Mouse (Mus musculus) liver, embryonic 11.5 days (tissue): ENCODE results near the gene BC048562. TPM values are rescaled to one million over a fixed set of nuclear protein-coding genes. Genes with fewer than 3 reads are reported as not detected.

ENCODE experiments used
- polyA plus RNA-seq: library from polyadenylated mRNA; unstranded; fragments of >200 nt; fragmentation: Nextera tagmentation; extraction: Ambion mirVana; gene quantifications from 2 replicates; pipeline ENCODE4 v1.2.1, GENCODE M21; 2014

BC048562 gene
- polyA plus RNA-seq, 1 experiment from 2014 or later: not detected

Other genes with a start within 250 kb of the BC048562 start
- 5.2 and 5.7 TPM in 2 replicates for gene Bsn, start 246.1 kb upstream of the BC048562 start, polyA plus RNA-seq
- 41.1 and 41.5 TPM in 2 replicates for gene Dag1, start 172.5 kb upstream of the BC048562 start, polyA plus RNA-seq
- 11.3 and 13.9 TPM in 2 replicates for gene Nicn1, start 146.1 kb upstream of the BC048562 start, polyA plus RNA-seq
- 16.0 and 16.5 TPM in 2 replicates for gene Amt, start 139.6 kb upstream of the BC048562 start, polyA plus RNA-seq
- 254 and 264 TPM in 2 replicates for gene Rhoa, start 130.4 kb upstream of the BC048562 start, polyA plus RNA-seq
- 14.9 and 16.1 TPM in 2 replicates for gene Tcta, start 130.3 kb upstream of the BC048562 start, polyA plus RNA-seq
- gene Gpx1, start 97.6 kb upstream of the BC048562 start, polyA plus RNA-seq: 2,990 and 3,052 TPM in 2 replicates
- 114 and 122 TPM in 2 replicates for gene Usp4, start 88.6 kb upstream of the BC048562 start, polyA plus RNA-seq
- 0.81 and 1.3 TPM in 2 replicates for gene 1700102P08Rik, start 43.7 kb upstream of the BC048562 start, polyA plus RNA-seq
- 0.82 and 0.88 TPM in 2 replicates for gene Ccdc36, start 8.0 kb upstream of the BC048562 start, polyA plus RNA-seq
- 48.6 and 51.1 TPM in 2 replicates for gene Ccdc71, start 24.0 kb downstream of the BC048562 start, polyA plus RNA-seq
- gene Klhdc8b, start 25.1 kb downstream of the BC048562 start, polyA plus RNA-seq: 24.2 and 26.8 TPM in 2 replicates
- gene Lamb2, start 43.3 kb downstream of the BC048562 start, polyA plus RNA-seq: 14.8 and 18.7 TPM in 2 replicates
- gene Usp19, start 54.1 kb downstream of the BC048562 start, polyA plus RNA-seq: 57.5 and 66.8 TPM in 2 replicates
- 120 and 122 TPM in 2 replicates for gene Qars, start 71.2 kb downstream of the BC048562 start, polyA plus RNA-seq
- gene Qrich1, start 80.3 kb downstream of the BC048562 start, polyA plus RNA-seq: 106 and 116 TPM in 2 replicates
- 285 and 298 TPM in 2 replicates for gene Impdh2, start 123.8 kb downstream of the BC048562 start, polyA plus RNA-seq
- 45.9 and 46.2 TPM in 2 replicates for gene Ndufaf3, start 131.0 kb downstream of the BC048562 start, polyA plus RNA-seq
- 102 and 106 TPM in 2 replicates for gene Dalrd3, start 133.4 kb downstream of the BC048562 start, polyA plus RNA-seq
- gene Wdr6, start 142.3 kb downstream of the BC048562 start, polyA plus RNA-seq: 51.8 and 54.0 TPM in 2 replicates
- 2.1 and 2.5 TPM in 2 replicates for gene P4htm, start 161.2 kb downstream of the BC048562 start, polyA plus RNA-seq
- 47.7 and 54.2 TPM in 2 replicates for gene Arih2, start 212.9 kb downstream of the BC048562 start, polyA plus RNA-seq
- 25.0 and 30.0 TPM in 2 replicates for gene Slc25a20, start 225.6 kb downstream of the BC048562 start, polyA plus RNA-seq